Mouse (Mus musculus) midbrain, postnatal 0 days (tissue): ENCODE data around the gene Maml1. TPM values are rescaled to one million over a fixed set of nuclear protein-coding genes. Genes with fewer than 3 reads are reported as not detected.

ENCODE experiments used
- ATAC-seq: fragments of 200-750 bp; cut with Nextera tagmentation; 2 replicates; pipeline ENCODE4 v1.8.0; 2017; ENCODE audit warnings: moderate number of reproducible peaks, mild to moderate bottlenecking, moderate TSS enrichment, moderate library complexity; ENCODE audit not compliant: low FRiP score
- DNase-seq: peaks from one replicate; pipeline ENCODE4 v3.0.0-alpha.2; 2015; ENCODE audit warnings: low spot score
- H3K27ac ChIP-seq: fragments of 300-500 bp; sonication (generic); 2 replicates; pipeline ENCODE4 v1.5.1; 2014; ENCODE audit warnings: low read depth, mild to moderate bottlenecking, low read length, mixed read lengths
- H3K27me3 ChIP-seq: fragments of 300-500 bp; sonication (generic); 2 replicates; pipeline ENCODE4 v1.6.1; 2014; ENCODE audit warnings: low read length, control low read depth, mixed read lengths; ENCODE audit not compliant: insufficient read depth
- H3K36me3 ChIP-seq: fragments of 300-500 bp; sonication (generic); 2 replicates; pipeline ENCODE4 v1.6.1; 2014; ENCODE audit warnings: low read length, control low read depth, mixed read lengths; ENCODE audit not compliant: insufficient read depth
- H3K4me1 ChIP-seq: fragments of 300-500 bp; sonication (generic); 2 replicates; pipeline ENCODE4 v1.6.1; 2014; ENCODE audit warnings: mild to moderate bottlenecking, control low read depth, antibody characterized with exemption, low read length, mixed read lengths; ENCODE audit not compliant: insufficient read depth
- H3K4me2 ChIP-seq: fragments of 300-500 bp; sonication (generic); 2 replicates; pipeline ENCODE4 v1.6.1; 2014; ENCODE audit warnings: low read depth, mild to moderate bottlenecking, low read length, mixed read lengths; ENCODE audit not compliant: poor library complexity, severe bottlenecking
- H3K4me3 ChIP-seq: fragments of 300-500 bp; sonication (generic); 2 replicates; pipeline ENCODE4 v1.5.1; 2014; ENCODE audit warnings: low read depth, mild to moderate bottlenecking, low read length, moderate library complexity
- H3K9ac ChIP-seq: fragments of 300-500 bp; sonication (generic); replicated peaks from 2 replicates; pipeline ENCODE4 v1.6.1; 2014; ENCODE audit warnings: mild to moderate bottlenecking, low read length, moderate library complexity, mixed read lengths; ENCODE audit not compliant: poor library complexity, severe bottlenecking
- H3K9me3 ChIP-seq: fragments of 300-500 bp; sonication (generic); 2 replicates; pipeline ENCODE4 v1.6.1; 2016; ENCODE audit warnings: low read length, control low read depth
- CTCF ChIP-seq: IDR thresholded peaks from 2 replicates; pipeline ENCODE4 v1.5.1; 2016; ENCODE audit warnings: antibody characterized with exemption, mild to moderate bottlenecking
- WGBS: fragments of 180-500 bp; shearing (Covaris S2); extraction: QIAGEN DNeasy Blood & Tissue Kit; methylation state at CpG from one replicate; pipeline ENCODE4 v1.1.7; 2014; 5-methylcytosine and 5-hydroxymethylcytosine counted together
- polyA plus RNA-seq: library from polyadenylated mRNA; unstranded; fragments of >200 nt; fragmentation: Nextera tagmentation; extraction: Ambion mirVana; gene quantifications from 2 replicates; pipeline ENCODE4 v1.2.1, GENCODE M21; 2015
- total RNA-seq: library from RNA; depleted of rRNA; stranded (reverse); fragments of >200 nt; gene quantifications from 2 replicates; pipeline ENCODE4 v1.2.3, GENCODE M21; 2014

The Maml1 gene
- total and polyA plus RNA-seq, 2 experiments from 2014 or later: 1.6 to 12.8 TPM

- H3K9ac ChIP-seq: no peak overlapping the region
These were observed 15.1 kb downstream of the Maml1 start for GRCm38 (mm10) chr11:50277025-50277424.

GRCm38 (mm10) chr11:50275568-50276151 lies 16.5 kb downstream of the Maml1 start:
- Histone ChIP-seq H3K4me3 (no peak overlapping the region), H3K36me3 (peaks cover 6% of the 10 kb centered on the region), H3K4me2 (no peak overlapping the region), H3K27me3 (no peaks in the 10 kb centered on the region), H3K9ac (no peak overlapping the region), H3K4me1 (no peaks in the 10 kb centered on the region), H3K9me3 (no peaks in the 10 kb centered on the region), H3K27ac (no peak overlapping the region)
- DNase-seq (no peak), ATAC-seq (no peak)
- 83% methylated on average over 5 of the region's 5 CpGs for WGBS
- TF ChIP-seq CTCF: no peak

More at GRCm38 (mm10) chr11:50277025-50277424, 15.1 kb downstream of the Maml1 start:
- Histone ChIP-seq H3K4me3 (no peak overlapping the region), H3K36me3 (peaks cover 12% of the 10 kb centered on the region), H3K4me2 (no peak overlapping the region), H3K4me1 (no peaks in the 10 kb centered on the region), H3K27me3 (no peaks in the 10 kb centered on the region), H3K9me3 (no peaks in the 10 kb centered on the region), H3K27ac (no peak overlapping the region)
- no peak for ATAC-seq
- TF ChIP-seq CTCF: peak; percentile 19; the same call in 1 of the 2 replicates
- no peak for DNase-seq

GRCm38 (mm10) chr11:50275077-50275476 lies 17.0 kb downstream of the Maml1 start:
- Histone ChIP-seq H3K27ac (no peak overlapping the region), H3K4me2 (no peak overlapping the region), H3K36me3 (peaks cover 4% of the 10 kb centered on the region; the same call in 1 of the 2 replicates), H3K9ac (no peak overlapping the region), H3K27me3 (no peaks in the 10 kb centered on the region), H3K4me3 (no peak overlapping the region), H3K4me1 (no peaks in the 10 kb centered on the region), H3K9me3 (no peaks in the 10 kb centered on the region)
- 94% methylated on average over 2 of the region's 2 CpGs for WGBS
- DNase-seq (no peak), ATAC-seq (no peak)
- no peak for TF ChIP-seq CTCF

GRCm38 (mm10) chr11:50272819-50273218 lies 19.3 kb downstream of the Maml1 start:
- no peak overlapping the region for H3K9ac ChIP-seq
- peaks cover 3% of the 10 kb centered on the region; the same call in 1 of the 2 replicates for H3K36me3 ChIP-seq
- DNase-seq: no peak
- H3K9me3 ChIP-seq: no peaks in the 10 kb centered on the region
- no peaks in the 10 kb centered on the region for H3K4me1 ChIP-seq
- ATAC-seq: no peak
- no peak overlapping the region for H3K4me3 ChIP-seq
- TF ChIP-seq CTCF: no peak
- 77% methylated on average over 2 of the region's 2 CpGs for WGBS
- no peak overlapping the region for H3K4me2 ChIP-seq
- H3K27ac ChIP-seq: no peak overlapping the region
- H3K27me3 ChIP-seq: no peaks in the 10 kb centered on the region

- H3K9me3 ChIP-seq: no peaks in the 10 kb centered on the region
- H3K4me1 ChIP-seq: no peaks in the 10 kb centered on the region
- no peak overlapping the region for H3K4me2 ChIP-seq
- no peak for DNase-seq
- H3K27me3 ChIP-seq: no peaks in the 10 kb centered on the region
- TF ChIP-seq CTCF: no peak
- H3K9ac ChIP-seq: no peak overlapping the region
- WGBS: 100% methylated on average over 1 of the region's 1 CpGs
- ATAC-seq: no peak
- H3K36me3 ChIP-seq: peaks cover 21% of the 10 kb centered on the region
- no peak overlapping the region for H3K4me3 ChIP-seq
- H3K27ac ChIP-seq: no peak overlapping the region
These were observed 22.2 kb downstream of the Maml1 start for GRCm38 (mm10) chr11:50269885-50270284.

GRCm38 (mm10) chr11:50269163-50269562 lies 22.9 kb downstream of the Maml1 start:
- no peaks in the 10 kb centered on the region for H3K9me3 ChIP-seq
- H3K4me1 ChIP-seq: no peaks in the 10 kb centered on the region
- H3K9ac ChIP-seq: no peak overlapping the region
- no peak overlapping the region for H3K4me3 ChIP-seq
- no peak overlapping the region for H3K27ac ChIP-seq
- DNase-seq (peak; percentile 59), ATAC-seq (no peak)
- peak; percentile 65 for TF ChIP-seq CTCF
- H3K27me3 ChIP-seq: no peaks in the 10 kb centered on the region
- no peak overlapping the region for H3K4me2 ChIP-seq
- H3K36me3 ChIP-seq: peaks cover 21% of the 10 kb centered on the region
- 74% methylated on average over 2 of the region's 2 CpGs for WGBS
